Mouse (Mus musculus) lung, postnatal 36 days (tissue): ENCODE results near the gene Depdc1b.

Experiments
- DNase-seq: peaks from one replicate; pipeline ENCODE4 v3.0.0; 2022; ENCODE audit warnings: mixed read lengths

Depdc1b gene

DNA sequence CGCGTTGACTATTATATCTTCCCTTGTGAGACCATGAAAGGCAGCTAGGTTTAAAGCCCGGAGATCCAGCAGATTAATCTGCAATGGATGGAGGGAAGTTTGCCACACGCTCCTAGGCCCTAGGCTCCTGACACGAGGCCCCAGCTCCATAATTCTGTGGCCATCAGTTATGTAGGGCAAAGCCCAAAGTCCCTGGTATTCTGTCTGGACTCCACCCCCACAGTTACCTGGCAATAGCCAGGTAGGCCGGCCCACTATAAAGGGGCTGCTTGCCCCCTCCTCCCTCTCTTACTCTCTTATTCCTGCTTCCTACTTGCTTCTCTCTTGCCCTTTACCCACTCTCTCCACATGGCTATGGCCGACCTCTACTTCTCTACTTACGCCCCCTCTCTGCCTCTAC lies 2.9 kb downstream of the Depdc1b start:
- no peak for DNase-seq

DNA sequence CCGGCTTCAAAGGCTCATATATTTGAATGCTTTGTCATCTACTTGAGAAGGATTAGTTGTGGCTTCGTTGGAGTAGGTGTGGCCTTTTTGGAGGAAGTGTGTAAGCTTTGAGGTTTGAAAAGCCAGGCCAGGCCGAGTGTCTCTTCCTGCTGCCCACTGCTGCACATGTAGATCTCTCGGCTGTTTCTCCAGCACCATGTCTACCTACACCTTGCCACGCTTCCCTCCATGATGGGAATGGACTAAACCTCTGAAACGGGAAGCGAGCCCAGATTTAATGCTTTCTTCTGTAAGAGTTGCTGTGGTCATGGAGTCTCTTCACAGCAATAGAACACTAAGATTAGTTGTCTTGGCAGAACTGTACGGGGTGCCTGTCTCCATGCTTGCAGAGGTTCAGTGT lies 4.1 kb downstream of the Depdc1b start:
- no peak for DNase-seq

DNA sequence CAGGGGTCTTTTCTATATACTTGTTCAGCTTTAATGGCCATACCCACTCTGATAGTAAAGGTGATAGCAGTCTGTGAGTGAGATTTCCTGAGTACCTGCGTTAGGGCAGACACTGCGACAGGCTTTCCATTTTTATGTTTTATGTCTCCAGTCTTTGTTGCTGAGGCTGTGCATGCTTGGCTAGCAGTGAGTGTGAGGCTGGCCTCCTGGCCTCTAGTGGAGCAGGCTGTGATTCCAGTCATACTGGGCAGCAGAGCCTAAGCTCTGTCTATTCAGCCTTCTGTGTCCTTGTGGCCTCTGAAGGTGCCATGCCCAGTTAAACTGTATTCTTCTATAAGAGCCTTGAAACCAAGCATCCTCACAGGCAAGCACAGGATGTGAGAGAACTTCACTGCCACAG lies 6.3 kb downstream of the Depdc1b start:
- DNase-seq: no peak

DNA sequence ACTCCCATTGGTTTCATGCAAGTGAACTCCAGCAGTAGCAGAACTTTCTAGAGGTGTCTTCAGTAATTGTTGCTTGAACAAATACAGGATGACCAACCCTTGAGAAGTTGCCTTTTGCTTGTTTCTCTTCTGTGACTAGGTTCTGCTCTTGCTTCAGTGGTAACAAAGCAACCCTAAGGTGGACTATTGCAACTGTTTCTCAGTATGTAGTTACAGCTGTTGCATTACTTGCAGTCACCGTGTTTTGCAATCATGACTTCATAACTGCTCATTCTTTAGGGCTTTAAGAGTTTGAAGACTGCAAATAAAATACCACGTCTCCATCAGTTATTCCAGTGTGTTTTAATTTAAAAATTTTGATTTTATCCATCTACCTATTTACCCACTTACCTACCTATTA lies 7.2 kb downstream of the Depdc1b start:
- DNase-seq: no peak

DNA sequence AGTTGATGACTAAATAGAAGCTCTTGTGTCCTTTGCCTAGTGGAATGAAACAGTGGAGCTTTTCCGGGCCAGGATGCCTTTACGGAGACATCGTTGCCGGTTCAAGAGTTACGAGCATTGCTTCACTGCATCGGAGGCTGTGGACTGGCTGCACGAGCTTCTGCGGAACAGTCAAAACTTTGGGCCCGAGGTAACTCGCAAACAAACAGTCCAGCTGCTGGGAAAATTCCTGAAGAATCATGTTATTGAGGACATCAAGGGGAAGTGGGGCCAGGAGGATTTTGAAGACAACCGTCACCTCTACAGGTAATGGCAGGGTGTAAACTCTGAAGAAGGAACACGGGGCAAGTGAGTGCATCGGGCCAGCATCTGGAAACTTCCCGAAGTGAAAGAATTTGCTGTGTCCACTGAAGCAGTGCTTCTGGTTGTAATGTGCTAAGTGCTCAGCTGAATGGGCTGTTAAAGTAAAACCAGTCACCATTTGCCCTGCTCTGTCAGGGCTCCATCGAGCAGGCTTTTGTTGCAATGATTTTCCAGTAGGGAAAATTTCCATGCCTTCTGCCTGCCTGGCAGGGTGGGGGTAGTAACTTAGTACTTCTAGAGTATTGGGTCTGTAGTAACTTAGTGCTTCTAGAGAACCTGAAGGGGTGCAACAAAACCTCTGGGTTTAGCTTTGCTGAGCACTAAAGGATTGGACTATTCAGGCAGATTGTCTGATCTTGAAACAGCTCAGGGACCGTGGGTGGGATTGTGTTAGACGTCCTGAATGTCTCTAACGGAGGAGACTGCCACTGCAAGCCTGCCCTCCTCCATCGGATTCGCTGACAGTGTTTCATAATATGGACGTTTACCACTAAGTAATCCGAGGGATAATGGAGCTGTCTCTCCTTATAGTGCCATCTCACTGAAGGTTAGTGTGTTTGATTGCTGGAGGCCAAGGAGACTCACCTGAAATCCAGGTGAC lies 8.0 kb downstream of the Depdc1b start:
- no peak for DNase-seq

DNA sequence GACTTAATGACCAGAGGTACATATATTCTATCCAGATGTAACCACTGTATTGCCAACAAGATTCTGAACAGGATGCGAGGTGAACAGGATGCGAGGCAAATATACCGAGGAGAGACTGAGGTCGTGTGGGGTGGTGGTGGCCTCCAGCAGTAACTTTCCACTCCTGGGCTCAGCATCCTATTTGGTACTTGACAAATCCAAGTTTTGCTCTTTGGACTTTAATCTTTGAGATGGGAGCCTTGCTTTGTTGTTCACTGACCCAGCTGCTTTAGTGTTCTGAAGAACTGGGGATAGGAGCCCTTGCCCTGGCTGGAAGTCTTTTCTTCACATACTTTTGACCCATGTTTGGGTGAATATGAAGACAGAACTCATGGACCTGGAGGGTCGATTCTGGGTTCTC lies 9.7 kb downstream of the Depdc1b start:
- DNase-seq: no peak

DNA sequence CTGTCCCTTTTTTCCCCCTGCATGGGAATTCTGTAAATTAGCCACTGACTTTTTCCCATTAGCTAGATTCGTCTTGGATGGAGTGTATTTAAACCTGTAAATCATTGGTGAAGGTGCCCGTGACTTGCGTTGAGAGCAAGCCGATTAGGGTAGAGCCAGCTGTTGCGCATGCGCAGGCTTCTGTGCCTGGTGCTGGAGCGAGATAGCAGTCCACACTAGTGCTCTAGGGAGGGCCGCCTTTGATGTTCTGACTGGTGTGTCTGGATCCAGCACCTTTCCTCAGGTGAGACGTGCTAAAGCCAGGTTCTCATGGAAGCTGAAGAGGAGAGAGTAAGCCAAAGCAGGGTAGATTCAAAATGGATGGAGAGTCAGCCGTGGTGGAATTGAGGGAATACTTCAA lies 10.2 kb downstream of the Depdc1b start:
- no peak for DNase-seq

DNA sequence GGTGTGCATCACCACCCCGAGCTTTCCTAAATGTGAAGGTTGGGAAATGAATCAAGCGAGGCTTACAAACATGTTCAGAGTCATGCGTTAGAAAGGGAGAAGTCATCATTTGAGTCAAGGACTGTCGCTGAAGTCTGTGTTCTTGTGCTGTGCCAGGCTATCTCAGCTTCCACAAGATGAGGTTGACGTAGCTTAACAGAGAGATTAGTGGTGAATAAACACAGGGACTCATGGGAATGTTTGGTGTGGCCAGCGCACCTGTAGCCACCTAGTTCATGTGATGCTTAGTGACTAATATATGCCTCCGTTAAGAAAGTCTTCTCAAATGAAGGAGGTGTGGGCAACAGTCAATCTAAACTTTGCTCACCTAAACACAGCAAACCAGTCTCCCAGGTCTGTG lies 10.9 kb downstream of the Depdc1b start:
- DNase-seq: no peak

DNA sequence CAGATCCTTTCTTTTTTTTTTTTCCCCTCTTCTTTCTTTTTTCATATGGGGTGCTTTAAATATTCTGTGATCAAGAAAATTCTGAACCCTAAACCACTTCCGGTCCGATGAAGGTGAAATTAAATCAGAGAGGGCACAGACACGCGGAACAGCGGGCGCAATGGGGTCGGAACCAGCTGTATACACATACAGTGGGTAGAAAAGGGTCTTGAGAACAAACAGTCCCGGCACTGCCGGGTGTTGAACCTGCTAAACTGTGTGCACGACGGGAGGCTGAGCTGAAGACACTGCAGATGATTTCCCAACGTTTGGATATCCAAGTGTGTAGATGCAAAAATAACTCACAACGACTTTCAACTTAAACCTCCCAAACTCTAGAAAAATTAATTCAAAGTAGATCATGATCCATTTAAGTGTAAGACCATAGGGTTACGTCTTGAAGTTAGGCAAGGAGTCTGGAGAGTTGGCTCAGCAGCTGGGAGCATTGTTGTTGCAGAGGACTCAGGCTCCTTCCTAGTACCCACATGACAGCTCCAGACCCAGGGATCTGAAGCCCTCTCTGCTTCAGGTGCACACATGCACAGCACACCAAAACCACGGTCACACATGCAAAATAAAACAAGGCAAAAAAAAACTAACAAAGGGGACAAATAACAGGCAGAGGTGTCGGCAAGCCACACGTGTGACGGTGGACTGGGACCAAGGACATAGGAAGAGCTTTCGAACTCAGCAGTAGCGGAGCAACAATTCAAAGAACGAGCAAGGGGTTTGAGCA lies 12.5 kb downstream of the Depdc1b start:
- DNase-seq: no peak

DNA sequence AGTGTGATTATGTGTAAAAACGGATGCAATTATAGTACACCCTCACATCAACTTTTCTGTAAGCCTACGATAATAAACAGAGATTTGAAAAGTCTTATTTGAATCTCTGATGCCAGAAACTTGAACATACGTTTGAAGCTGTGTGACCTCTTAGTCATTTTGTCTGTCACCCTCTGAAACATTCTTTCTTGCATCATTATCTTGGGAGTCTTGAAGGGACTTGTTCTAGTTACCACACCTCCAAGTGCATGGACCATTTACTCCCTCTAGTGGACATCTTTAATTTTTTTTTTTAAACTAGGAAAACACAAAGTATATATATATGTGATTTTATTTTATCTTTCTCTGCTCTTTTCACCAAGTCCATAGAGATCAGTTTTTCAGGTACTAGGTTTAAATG lies 13.6 kb downstream of the Depdc1b start:
- DNase-seq: no peak

DNA sequence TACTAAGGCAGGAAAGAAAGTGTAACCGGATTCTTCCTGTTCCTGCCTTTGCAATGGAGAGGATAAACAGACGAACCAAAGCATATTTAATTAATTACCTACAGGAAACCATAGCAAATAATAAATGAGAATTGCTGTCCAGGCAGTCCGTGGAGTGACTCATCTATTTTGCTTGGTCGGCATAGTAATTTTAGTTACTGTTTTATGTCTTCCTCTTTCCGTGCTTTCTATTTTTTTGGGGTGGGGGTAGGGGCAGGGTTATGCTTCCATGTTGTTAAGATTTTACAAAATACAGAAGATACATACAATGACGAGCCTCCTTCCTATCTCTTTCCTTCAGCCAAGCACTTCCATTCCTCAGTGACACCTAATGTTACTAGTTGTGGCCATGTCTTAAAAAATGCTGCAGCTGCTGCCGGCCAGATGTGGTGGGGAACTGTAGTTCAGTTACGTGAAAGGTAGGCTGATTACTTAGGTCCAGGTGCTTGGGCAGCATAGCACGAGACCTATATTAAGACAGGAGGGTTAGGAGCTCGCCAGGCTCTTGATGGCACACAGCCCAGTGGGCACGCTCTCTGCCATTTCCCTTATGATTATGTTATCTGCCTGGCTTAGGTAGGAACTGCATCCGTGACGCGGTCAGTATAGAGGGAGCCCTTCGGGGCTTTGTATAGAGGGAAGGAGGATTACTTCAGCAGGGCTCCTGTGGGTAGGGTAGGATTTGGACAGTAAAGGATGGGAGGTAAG lies 19.3 kb downstream of the Depdc1b start:
- no peak for DNase-seq

DNA sequence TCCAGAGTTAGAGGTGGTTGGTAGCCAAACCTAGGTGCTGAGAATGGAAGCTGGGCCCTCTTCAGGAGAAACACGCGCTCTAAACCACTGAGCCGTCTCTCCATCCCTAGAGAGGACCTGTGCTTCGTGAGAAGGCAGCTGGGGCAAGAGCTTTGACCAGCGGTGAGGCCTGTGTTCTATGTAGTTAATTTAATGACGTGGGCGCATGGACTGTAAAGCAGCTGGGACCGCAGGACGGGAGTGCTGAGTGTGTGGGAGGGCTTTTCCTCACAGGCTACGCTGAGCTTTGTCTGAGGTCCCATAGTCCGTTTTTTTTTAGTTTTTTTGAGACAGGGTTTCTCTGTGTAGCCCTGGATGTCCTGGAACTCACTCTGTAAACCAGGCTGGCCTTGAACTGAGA lies 20.1 kb downstream of the Depdc1b start:
- no peak for DNase-seq

DNA sequence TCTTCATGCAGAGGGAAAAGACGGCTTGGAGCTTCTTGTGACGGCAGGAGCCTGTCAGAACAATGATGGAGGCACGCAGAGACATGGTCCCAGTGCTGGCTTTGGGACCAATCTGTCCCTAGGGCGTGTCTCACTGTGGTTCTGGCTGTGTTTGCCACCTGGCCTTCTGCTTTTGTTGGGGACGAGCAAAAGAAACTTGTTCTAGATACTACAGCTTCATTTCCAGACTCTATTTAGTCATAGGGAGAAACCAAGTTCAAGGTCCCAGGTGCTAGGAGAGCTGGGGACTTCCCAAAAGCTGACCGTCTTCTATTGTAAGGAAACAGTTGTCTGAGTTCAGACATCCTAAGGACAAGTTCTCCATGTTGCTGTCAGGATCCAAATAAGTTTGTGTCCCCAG lies 21.2 kb downstream of the Depdc1b start:
- no peak for DNase-seq

DNA sequence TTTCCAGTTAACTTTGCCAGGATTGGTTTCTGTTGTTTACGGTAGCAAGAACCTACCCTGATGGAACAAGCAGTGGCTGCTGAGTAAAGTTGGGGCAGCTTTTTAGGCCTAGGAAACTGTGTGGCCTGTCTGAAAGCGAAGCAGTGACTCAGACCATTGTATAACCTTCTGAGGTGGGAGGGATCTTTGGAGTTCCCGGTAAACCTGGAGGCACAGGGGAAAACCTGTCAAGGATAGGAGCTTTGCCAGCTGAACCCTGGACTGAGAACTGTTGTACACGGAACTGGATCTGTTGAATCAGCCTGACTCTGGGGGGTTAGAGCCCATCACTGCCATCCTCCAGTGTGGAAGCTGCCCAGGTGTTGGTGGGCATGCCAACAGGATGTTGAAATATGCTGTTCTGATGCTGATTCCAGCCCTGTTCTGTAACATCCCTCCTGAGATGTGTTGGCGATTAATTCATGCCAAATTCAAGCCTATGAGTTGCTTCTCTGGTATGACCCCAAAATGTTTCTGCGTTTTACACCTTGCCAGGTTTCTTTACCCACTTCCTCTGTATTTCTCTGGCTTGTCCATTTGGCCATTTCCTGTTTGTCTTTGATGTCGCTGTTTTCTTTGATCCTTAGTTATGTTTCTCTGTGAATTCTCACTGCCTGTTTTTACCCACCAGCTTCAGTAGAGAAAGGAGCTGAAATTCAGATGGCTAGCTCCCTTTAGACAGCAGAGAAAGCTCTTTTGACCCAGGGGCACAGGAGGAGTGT lies 22.1 kb downstream of the Depdc1b start:
- no peak for DNase-seq

DNA sequence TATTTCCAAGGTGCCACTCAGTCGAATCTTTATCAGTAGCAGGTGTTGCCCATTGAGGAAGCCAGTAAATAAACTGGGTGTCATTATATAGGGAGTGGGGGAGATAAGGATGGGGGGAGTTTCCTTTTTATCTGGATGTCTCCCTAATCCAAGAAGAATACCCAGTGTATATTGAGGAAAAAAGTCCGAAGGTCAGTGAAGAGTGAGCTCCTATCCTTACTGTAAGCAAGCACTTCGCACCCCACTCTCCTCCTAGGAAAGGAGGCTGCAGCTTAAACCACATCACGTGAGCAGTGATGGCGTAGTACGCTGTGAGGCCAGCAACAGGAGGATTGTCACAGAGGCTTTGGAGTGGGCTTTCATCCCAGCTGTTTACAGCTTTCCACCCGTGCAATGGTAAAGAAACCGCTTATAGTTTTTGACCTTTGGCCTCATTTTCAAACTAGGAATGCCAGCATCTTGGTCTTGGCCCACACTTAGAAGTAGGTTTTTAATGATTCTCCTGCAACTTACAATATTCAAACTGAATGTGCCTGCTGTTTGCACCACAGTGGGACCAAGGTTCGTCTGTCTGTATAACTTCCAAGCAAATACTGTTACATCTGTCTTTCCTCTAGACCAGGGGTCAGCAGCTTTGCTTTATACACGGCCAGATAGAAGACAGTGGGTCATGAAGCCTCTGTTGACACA lies 23.9 kb downstream of the Depdc1b start:
- no peak for DNase-seq

DNA sequence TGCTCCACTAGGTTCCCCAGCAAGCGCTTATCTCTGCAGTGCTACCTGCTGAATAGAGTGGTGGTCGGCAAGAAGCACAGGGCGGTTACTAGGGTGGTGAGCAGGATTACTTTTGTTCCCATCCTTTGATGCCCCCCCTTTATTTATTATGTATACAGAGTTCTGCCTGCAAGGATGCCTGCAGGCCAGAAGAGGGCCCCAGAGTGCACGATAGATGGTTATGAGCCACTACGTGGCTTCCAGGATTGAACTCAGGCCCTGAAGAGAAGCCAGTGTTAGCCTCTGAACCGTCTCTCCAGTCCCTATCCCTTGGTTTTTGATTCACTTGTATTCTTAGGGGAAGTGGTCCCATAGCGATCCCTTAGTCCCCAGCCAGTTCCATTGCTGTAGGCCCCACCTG lies 25.5 kb downstream of the Depdc1b start:
- peak; percentile 6 for DNase-seq

DNA sequence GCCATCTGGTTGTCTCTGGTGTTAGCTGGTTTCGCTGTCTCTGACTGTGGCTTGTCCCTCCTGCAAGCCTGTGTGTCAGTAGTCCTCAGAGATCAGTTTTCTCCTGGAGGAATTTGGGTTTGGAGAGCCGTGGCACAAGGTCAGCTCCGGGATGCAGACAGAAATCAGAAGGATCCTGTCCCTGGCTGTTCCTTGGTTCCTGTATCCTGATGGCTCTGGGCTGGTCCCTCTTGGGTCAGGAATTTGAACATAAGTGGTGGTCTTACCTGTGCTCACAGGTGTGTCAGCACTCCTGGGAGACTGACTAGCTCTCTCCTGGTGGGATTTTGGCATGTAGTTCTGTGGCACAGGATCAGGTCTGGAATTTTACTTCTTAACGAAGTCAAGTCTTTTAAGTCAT lies 29.6 kb downstream of the Depdc1b start:
- DNase-seq: no peak

DNA sequence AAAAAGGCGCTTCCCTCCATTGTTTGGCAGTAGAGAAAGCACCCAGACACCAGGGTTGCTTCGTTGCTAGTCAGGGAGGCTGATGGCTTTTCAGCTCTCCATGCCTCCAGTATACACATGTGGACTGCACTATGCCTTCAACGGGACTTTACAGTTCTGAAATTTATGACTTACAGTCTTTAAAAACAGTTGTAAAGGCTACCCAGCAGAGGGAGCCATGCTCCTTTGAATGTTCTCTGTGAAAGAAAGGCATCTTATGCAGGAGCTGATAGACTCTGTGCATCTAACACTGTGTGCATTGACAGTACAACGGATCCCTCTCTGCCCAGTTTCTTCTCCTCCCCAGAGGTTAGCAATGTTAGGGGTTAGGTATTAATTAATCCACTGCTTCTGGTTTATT lies 30.9 kb downstream of the Depdc1b start:
- DNase-seq: peak; percentile 50

DNA sequence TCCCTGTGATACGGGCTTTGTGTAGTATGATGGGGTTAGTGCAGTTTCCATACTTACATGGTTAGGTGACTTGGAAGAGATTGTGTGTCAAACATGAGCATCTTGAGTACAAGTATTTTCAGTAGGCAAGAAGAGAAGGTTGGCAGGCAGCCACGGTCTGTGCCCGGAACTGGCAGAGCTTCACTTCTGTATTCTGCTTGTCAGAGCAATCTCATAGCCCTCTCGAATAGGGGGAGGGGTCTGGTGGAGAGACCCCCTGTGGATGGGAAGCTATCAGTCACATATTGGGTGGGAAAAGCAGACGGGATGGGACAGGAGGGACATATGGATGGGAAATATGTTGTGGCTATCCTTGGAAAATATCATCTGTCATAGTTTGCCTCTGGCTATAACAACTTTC lies 33.5 kb downstream of the Depdc1b start:
- DNase-seq: peak; percentile 4

DNA sequence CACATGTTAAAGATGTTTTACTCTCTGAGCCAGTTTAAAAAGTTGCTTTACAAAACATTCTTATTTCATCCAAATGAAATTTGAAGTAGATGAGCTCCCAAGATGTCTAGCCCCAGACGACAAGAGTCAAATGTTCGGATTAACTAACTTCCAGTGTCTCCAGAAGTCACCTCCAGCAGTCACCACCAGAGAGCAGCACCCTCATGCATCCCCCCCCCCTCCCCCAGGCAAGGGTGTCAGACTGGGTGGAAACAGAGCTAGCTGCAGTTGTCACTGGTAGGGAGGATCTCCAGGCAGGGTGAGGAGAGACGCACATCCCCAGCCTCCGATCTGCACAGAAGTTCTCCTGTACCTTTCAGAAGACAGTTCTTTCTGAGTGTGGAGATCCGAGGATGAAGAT lies 37.6 kb downstream of the Depdc1b start:
- DNase-seq: no peak

DNA sequence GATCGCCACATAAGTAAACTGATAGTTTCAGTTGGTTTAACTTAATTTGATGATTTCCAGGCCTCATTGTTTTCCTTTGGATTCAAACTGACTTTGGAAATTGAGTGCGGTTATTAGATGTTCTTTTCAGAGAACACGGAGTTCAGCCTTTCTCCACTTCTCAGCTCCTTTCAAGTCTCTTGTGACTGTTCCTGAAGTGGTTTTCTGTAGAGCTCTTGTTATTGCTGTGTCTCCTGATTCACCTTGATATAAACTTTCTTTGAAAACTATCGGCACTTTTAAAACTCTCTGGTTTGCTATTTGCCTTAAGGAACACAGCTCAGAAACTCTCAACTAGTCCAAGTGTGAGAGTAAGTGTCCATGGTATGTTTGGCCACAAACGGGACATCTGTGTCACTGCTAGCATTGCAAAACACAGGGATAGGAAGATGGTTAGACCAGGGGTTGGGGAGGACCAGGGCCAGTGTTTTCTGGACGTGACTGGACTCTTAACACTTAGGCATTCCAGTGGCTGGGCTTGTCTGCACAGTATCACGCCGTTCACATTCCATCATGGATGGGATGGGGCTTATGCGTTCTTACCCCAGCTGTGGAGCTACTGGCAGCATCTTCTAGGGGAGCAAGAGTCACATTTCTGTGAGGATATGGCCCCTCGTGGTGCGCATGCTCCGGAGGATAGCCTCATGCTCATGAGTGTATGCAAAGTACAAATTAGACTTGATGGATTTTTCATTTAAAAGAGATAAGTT lies 38.8 kb downstream of the Depdc1b start:
- DNase-seq: peak; percentile 11
